Comparison of ENCODE assay signal across 16 mouse cellular contexts in genomic region chr2:126691290-126691689, GRCm38 (mm10).
"Had no signal": no experiment of that assay in that cellular context is flagged by ENCODE, and none has a peak within 500 bp of the region (broad histone marks: within the 10 kb centered on the region; RNA-seq: fewer than 3 reads in every experiment).

No protein-coding gene starts in this region.

- H3K27ac ChIP-seq: neural tube, embryonic 13.5 days; neural tube, embryonic 15.5 days; stomach, embryonic 15.5 days; stomach, postnatal 0 days had no signal

- DNase-seq: retina, postnatal 1 day; right cerebral cortex, adult 18-20 months; right cerebral cortex, postnatal 14 days; right cerebral cortex, postnatal 25 days; right cerebral cortex, postnatal 4 days; spleen, adult 18-20 months; thymus, adult 18-20 months; thymus, adult 2 months; thymus, postnatal 14 days; thymus, postnatal 25 days; thymus, postnatal 36 days; thymus, postnatal 4 days had no signal

- H3K4me1 ChIP-seq: neural tube, embryonic 13.5 days; neural tube, embryonic 15.5 days; stomach, embryonic 15.5 days had no signal

- H3K36me3 ChIP-seq: stomach, embryonic 15.5 days had no signal

- H3K9ac ChIP-seq: neural tube, embryonic 13.5 days; neural tube, embryonic 15.5 days; stomach, embryonic 15.5 days had no signal

- H3K27me3 ChIP-seq: neural tube, embryonic 13.5 days; stomach, embryonic 15.5 days had no signal

- H3K4me3 ChIP-seq: neural tube, embryonic 13.5 days; neural tube, embryonic 15.5 days; stomach, embryonic 15.5 days had no signal

- H3K9me3 ChIP-seq: neural tube, embryonic 13.5 days; neural tube, embryonic 15.5 days; stomach, embryonic 15.5 days had no signal

- H3K4me2 ChIP-seq: neural tube, embryonic 13.5 days; neural tube, embryonic 15.5 days; stomach, embryonic 15.5 days had no signal
